In genomic region chr12:107140957-107141595, GRCm38 (mm10) we compare ENCODE assay signal across 34 mouse cellular contexts.
A peak's percentile ranks its signal among the peaks of the same experiment; 100 is the strongest.
DNase-seq lines count a peak whose midpoint lies in the region; ATAC-seq and TF ChIP-seq lines count a peak whose summit lies in the region.
"Had no signal": no experiment of that assay in that cellular context is flagged by ENCODE, and none has a peak within 500 bp of the region (broad histone marks: within the 10 kb centered on the region; RNA-seq: fewer than 3 reads in every experiment).

No protein-coding gene starts in this region.

- peak; percentile 33 for ATAC-seq in activated CD4-positive, CD25-positive, alpha-beta regulatory T cell, adult 4 months
- ATAC-seq: forebrain, embryonic 13.5 days; intestine, embryonic 15.5 days; midbrain, embryonic 16.5 days; Patski had no signal

- no peak overlapping the region for H3K4me3 ChIP-seq in thymus, adult 2 months (ENCODE audit: control insufficient read depth, insufficient read depth, low read length)
- H3K4me3 ChIP-seq: embryonic facial prominence, embryonic 10.5 days; embryonic facial prominence, embryonic 15.5 days; forebrain, embryonic 13.5 days; heart, embryonic 13.5 days; hindbrain, embryonic 10.5 days; hindbrain, embryonic 15.5 days; intestine, embryonic 15.5 days; layer of hippocampus, adult 2 months; limb, embryonic 10.5 days; limb, embryonic 15.5 days; liver, embryonic 13.5 days; neural tube, embryonic 12.5 days had no signal

- DNase-seq in thymus, adult 2 months: peak; percentile 69
- DNase-seq in thymus, postnatal 4 days: no peak
- peak; percentile 81 for DNase-seq in thymus, postnatal 0 days (ENCODE audit: low spot score)
- DNase-seq in left cerebral cortex, postnatal 14 days (ENCODE audit: low spot score in 2 of 2): no peak
- no peak for DNase-seq in layer of hippocampus, adult 8-10 months (ENCODE audit: low spot score in 2 of 2)
- no peak for DNase-seq in ovary, postnatal 14 days (ENCODE audit: low spot score)
- DNase-seq: adrenal gland, adult 2 months; adrenal gland, postnatal 36 days; B cell, adult 2 months; cerebellum, adult 2 months; cerebellum, postnatal 14 days; gastrocnemius, postnatal 14 days; heart, adult 11 months; heart, postnatal 14 days; kidney, adult 2 months; kidney, postnatal 36 days; liver, embryonic 13.5 days; lung, adult 2 months; lung, postnatal 14 days had no signal

- H3K4me1 ChIP-seq in thymus, adult 2 months (replicated peaks; ENCODE audit: control insufficient read depth, insufficient read depth, low read length): peaks cover 53% of the 10 kb centered on the region
- H3K4me1 ChIP-seq: embryonic facial prominence, embryonic 10.5 days; embryonic facial prominence, embryonic 15.5 days; forebrain, embryonic 13.5 days; heart, embryonic 13.5 days; hindbrain, embryonic 10.5 days; hindbrain, embryonic 15.5 days; intestine, embryonic 15.5 days; limb, embryonic 10.5 days; limb, embryonic 15.5 days; liver, embryonic 13.5 days; neural tube, embryonic 12.5 days had no signal

- 10% methylated on average over 9 of the region's 9 CpGs for WGBS in thymus, adult 2 months

- no peaks in the 10 kb centered on the region for H3K36me3 ChIP-seq in thymus, adult 2 months (ENCODE audit: control insufficient read depth, insufficient read depth, low read length)
- H3K36me3 ChIP-seq: embryonic facial prominence, embryonic 10.5 days; embryonic facial prominence, embryonic 15.5 days; heart, embryonic 13.5 days; hindbrain, embryonic 10.5 days; hindbrain, embryonic 15.5 days; intestine, embryonic 15.5 days; limb, embryonic 10.5 days; limb, embryonic 15.5 days; liver, embryonic 13.5 days; neural tube, embryonic 12.5 days had no signal

- intact Hi-C loops in left cerebral cortex, postnatal 14 days (cut with DNase I): no loop called here

- H3K27ac ChIP-seq in thymus, adult 2 months (ENCODE audit: control insufficient read depth, insufficient read depth, low read length): peak overlapping the region; percentile 99
- H3K27ac ChIP-seq: embryonic facial prominence, embryonic 10.5 days; embryonic facial prominence, embryonic 15.5 days; forebrain, embryonic 13.5 days; heart, embryonic 13.5 days; hindbrain, embryonic 10.5 days; hindbrain, embryonic 15.5 days; intestine, embryonic 15.5 days; layer of hippocampus, adult 2 months; limb, embryonic 10.5 days; limb, embryonic 15.5 days; liver, embryonic 13.5 days; neural tube, embryonic 12.5 days; stomach, postnatal 0 days had no signal

- no peak for TF ChIP-seq CTCF in thymus, adult 2 months (IDR thresholded peaks at IDR 0.05; ENCODE audit: borderline replicate concordance, control insufficient read depth, extremely low read depth, insufficient read depth, low read length, poor library complexity)

- no peak for TF ChIP-seq POLR2A in thymus, adult 2 months (IDR thresholded peaks at IDR 0.05; ENCODE audit: control insufficient read depth, extremely low read depth, insufficient read depth, low read length, poor library complexity)

- H3K27me3 ChIP-seq in thymus, adult 2 months (ENCODE audit: control insufficient read depth, insufficient read depth, low read length): no peaks in the 10 kb centered on the region
- H3K27me3 ChIP-seq: embryonic facial prominence, embryonic 15.5 days; forebrain, embryonic 13.5 days; heart, embryonic 13.5 days; hindbrain, embryonic 15.5 days; intestine, embryonic 15.5 days; limb, embryonic 15.5 days; liver, embryonic 13.5 days; neural tube, embryonic 12.5 days; Patski had no signal

Comparison
In these comparisons a context has a peak if more than half of its experiments do, and no peak if none do; other contexts are left out.
1. DNase-seq: peak in thymus, adult 2 months (single experiment) and thymus, postnatal 0 days (single experiment); none in thymus, postnatal 4 days (single experiment), left cerebral cortex, postnatal 14 days (0 of 2), layer of hippocampus, adult 8-10 months (0 of 2) and ovary, postnatal 14 days (single experiment).